Mouse (Mus musculus) heart, adult 8-10 months (tissue): ENCODE measurements at regions not wholly inside any gene's neighbourhood (a gene's known extent, or its start where the extent isn't known, plus 50 kb on each side); places are given as distances from the start of the nearest gene placed in this dataset.

Experiments
- DNase-seq: peaks from one replicate; pipeline ENCODE4 v3.0.0; 2022; ENCODE audit warnings: low spot score

DNA sequence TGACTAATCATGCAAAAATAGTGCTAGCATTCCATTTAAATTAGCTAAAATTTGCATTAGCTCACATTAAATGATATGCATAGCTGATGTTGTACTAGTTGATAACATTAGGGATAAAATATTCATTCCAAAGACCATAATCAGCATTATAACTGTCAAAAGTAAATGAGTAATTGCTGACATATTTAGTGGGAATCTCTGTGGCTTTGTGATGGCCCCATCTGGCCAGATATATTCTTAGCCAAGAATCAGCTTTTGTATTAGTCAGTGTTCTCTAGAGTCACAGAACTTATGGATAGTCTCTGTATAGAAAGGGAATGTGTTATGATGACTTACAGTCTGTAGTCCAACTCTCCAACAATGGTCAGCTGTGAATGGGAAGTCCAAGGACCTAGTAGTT lies 171.2 kb downstream of the Gria2 start:
- no peak for DNase-seq

DNA sequence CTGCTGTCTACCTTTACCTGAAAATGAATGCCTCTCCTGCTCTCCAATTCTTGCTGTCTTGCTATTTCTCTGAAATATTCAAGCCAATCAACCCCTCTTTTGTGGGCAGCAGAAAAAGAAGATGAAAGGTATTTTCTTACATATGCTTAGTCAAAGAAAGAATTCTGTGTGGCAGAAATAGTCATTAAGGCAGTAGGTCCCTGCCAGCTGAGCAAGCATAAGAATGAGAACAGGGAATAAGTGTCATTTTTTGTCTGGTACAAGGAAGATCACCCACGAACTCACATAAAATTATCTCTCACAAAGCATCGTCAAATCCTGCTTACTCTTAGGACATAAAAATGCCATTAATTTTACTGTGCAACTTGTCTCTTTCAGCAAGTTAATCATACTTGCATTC lies 192.2 kb downstream of the Gria2 start:
- no peak for DNase-seq

DNA sequence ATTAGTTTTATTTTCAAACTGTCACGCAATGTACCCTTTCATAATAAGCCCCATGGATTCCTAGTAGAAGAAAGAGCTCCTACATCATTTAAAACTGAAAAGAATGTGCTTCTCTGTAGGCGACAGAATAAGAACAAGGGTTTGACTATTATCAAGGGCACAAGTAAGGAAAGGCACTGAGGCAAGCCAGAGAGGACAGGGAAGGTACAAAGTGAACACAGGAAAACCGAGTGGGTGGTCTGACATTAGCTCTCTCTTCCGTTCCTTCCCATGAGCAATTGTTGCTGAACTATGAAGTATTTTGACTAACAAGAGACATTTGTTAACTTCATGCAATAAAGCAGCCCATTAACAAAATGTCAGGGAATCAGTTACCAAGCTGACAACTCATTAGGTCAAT lies 194.2 kb downstream of the Gria2 start:
- no peak for DNase-seq

DNA sequence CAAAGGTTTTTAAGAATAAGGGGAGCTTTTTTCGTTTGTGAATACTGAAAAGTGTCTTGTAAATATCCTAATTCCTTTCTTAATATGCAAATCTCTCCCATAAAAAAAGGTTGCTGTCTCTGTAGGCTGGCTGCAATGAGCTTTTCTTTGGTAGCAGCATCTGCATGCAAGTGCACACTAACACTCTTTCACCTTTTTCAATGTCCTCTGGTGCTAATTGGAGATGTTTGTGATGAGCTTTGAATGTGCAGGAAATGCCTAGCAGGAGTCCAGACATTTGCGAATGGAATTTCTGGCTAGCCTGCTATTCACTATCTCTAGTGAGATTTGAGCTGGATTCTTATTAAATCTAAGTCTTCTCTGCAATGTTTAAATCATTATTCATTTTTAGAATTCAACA lies 194.8 kb downstream of the Gria2 start:
- no peak for DNase-seq

DNA sequence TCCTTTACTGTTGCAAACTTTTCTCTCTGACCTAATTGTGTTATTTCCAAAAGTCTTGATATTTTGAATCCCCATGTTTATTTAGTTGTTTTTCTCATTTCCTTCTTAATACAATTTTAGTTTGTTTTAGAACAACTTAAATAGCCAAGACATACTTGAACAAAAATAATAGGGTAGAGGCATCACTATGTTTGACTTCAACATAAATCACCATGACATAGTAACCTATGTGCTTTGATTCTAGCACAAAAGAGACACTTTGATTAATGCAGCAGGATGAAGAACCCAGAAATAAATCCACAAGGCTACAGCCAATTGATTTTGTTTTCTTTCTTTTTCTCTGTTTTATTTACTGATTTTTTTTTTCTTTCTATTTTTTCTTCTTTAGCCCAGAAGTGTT lies 205.1 kb downstream of the Gria2 start:
- DNase-seq, result no peak

DNA sequence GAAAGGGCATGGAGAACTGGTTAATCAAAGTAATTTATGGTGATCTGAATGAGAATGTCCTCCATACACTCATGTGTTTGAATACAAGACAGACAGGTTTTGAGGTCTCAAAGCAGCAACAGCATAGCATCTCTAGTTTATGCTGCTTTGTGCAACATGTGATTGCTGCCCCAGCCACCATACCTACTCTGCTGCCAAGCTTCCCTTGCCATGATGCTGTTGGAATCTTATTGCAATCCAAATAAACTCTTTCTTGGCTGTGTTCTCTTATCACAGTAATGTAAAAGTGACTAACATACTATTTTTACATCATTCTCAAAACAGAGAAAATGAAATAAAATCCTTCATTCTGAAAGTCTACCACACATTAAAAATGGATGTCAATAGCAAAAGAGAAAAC lies 235.1 kb downstream of the Gria2 start:
- no peak for DNase-seq

DNA sequence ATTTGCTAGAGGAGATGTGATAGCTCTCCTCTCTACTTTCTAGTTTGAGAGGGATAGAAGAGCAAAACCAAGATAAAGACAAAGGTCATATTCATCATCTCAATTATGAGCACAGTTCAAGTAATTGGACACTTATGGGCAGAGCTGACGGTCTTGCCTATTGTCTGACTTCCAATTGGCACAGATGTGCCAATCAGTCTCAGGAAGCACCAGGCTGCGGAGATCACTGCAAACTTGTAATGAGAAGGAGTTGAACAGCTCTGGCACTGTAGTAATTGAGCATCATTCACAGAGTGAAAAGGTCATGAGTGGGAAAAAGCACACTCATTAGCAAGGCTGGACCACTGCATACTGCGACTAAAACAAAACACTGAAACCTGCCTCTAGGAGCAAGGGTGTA lies 236.4 kb downstream of the Gria2 start:
- DNase-seq, result no peak

DNA sequence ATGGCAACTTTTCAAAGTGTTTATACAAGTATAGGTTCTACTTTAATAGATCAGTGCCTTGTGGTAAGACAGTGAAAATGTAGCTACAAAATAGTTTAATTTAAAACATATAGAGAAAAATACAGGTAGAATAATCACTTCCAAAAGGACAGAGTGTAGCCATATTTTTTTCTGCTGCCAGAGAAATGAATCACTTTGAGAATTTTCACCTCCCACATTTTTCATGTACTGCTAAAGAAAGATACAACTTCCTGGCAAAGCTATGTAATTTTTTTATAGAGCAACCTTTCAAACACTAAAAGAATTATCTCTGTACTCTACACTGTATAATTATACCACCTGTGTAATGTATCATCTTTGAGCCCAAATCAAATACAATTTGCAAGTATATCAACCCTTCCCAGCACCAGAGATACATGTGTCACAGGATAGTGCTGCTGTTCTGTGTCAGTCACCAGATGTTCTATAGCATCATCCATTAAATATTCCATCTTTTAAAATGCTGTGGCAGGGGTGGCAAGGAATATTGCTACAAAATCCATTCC lies 256.4 kb downstream of the Gria2 start:
- DNase-seq, result no peak

DNA sequence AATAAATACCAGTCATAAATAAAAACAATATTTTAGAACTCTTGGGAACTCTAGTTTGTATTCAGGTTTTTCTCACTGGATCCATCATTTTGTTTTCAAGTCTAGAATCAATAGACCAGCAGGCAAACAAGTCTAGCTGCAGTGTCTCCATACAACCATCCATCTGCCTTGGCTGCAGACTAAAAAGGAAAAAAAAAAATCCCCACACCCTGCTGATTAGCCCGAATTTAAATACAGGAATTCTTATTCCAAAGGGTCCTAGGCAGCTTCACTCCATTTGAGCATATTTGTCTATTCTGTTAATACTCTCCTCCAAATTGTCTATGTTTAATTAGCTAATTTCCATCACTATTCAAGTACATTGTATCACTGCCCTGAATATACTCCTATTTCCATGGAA lies 258.9 kb downstream of the Gria2 start:
- DNase-seq, result no peak

DNA sequence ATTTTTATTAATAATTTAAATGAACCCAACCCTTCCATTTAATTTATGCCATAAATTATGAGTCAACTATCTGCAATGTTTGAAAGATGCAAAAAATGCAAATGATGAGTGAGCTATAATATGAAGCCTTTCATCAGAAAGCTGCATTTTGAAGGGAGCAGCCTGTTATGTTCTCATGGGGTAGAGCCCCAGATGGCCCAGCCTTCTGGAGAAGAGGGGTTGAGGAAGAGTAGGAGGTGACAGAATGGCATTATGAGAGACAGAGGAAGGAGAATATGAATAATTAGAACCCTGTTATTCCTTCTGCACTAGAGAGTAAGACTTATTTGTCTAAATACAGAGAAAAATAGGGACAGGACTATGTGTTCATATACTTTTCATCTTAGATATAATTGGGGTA lies 261.3 kb downstream of the Gria2 start:
- no peak for DNase-seq

DNA sequence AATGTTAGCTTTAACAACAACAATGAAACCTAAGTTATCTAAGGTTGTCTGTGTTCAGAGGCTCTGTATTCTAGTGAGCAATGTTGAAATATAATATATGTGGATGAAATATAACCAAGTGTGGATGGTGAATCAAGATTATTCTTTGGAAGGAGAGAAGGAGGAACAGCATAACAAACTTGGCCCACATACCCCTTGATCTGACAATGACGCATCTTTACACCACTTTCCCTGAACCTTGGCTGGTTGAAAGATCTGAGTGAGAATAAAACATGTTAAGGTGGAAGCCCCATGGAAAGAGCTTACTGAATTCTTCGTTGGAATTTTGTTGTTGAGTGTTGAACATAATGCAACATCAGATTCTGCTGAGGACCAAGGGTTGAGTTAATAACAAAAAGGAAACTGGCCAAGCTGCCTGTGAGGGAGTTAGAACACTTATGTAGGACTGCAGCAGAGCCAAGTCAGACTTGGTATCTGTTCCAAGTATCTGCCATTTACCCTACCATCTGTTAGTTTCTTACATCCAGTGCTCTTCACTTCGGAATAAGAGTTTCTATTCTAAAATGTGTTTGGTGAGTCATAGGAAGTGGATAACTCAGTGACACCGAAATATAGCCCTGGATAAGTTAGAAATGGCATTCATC lies 268.8 kb downstream of the Gria2 start:
- DNase-seq, result no peak

DNA sequence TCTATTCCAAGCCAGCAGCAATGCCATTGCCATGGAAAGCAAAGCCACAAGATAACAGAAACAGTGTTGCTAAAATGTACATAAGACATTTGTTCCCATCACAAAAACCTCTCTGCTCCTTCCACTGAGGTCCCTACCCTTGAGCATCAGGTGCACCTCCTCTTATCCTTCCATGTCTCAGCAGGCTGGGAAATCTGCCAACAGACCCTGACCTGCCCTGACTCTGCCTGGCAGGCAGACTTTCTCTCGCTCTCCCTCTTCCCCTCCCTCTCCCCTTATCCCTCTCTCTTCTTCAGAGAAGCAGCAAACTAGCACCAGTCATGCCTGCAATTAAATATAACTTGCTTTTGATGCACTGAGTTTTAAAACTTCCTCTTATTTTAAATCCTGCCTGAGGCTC lies 288.6 kb downstream of the Gria2 start:
- no peak for DNase-seq

DNA sequence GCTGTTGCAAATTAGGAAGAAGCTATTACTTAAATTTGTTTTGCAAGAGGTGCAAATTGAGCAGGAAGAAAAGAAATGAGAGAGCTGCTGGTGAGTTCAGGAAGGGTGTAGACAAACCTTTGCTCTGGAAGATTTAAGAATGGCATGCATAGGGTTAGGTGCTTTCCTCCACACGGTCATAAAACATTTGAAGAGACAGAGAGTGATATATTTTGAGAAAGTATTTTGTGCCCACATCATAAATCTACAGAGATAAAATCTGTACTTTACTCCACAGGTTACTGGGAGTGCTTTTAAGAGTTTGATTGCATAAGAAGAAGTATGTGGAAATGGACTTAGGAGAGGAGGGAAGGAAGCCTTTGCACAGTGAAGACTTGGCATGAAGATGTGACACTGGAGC lies 293.4 kb downstream of the Gria2 start:
- no peak for DNase-seq

DNA sequence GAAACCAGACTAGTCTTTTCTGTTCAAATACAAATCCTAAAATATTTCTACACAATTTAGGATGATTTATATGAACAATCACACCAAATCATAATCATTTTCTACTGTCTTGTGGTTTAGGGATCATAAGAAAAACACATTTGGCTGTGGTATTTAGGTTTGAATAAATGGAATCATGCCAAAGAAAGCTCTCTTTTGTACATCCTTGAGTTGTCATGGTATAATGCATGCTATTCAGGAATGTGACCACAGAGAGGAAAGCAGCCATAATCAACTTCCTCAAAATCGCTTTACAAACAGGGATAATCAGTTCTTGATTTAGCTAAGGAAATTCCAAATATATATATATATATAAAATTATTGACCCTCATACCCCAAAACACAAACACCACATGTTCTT lies 295.9 kb downstream of the Gria2 start:
- DNase-seq, result no peak

DNA sequence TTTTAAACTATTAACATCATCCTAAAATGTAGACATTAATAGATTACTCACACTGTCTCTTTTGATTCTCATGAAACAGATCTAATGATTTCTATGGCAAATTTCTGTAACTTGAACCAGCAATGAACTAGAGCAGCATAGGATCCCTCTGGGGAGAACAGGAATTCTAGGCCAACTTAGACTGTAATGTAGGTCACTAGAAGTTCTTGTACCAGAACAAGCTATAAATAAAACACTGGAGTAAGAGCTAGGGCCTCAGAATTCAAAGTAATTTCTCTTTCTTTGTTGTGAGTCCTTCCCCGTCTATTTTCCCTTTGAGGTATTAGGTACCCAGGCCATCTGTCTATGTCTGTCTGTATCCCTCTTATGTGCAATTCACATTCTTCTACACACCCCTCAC lies 301.5 kb downstream of the Gria2 start:
- DNase-seq, result peak; percentile 31

DNA sequence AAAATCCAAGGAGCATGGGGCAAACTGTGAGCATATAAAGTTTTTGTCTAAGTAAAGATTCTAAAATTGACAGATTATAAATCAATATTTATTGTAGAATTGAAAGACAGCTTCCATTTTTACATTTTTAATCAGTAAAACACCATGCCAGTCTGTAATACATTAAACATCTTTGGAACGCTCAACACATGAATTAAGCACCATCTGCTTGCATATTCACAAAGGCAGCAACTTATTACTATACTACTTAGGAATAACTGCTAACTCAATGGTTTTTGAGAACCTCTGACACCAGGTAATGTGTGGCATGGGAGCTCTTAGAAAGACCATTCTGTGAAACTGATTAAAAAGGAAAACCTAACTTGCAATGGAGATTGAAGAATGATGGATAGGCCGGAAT lies 306.1 kb downstream of the Gria2 start:
- no peak for DNase-seq

DNA sequence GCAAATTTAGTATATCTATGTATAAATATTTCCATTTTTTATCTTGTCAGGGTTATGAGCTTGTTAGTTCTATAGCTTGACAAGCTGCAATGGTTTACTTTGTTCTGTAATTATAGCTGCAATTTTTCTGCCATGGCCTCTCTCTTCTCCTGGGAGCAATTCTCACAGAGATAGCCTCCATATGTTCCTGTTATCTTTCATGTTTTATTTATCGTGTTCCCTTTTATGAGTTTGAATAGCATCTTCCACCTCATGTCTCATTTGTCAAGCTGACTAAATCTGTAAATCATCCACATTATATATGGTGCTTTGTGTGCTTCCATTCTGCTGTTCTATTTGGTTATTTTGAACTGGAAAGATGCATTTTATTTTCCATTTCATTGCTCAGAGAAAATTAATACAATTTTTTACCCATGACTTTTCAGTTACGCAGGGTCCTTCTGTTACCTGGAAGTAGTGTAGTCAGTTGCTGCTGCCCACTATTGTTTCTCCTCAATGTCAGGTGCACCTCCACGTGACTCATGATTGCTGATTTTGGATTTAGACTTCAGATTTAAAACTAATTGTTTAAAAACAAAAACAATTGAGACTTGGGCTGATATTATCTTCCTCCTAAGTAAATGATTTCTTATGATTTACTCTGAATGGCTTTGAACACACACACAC lies 318.3 kb downstream of the Gria2 start:
- no peak for DNase-seq

DNA sequence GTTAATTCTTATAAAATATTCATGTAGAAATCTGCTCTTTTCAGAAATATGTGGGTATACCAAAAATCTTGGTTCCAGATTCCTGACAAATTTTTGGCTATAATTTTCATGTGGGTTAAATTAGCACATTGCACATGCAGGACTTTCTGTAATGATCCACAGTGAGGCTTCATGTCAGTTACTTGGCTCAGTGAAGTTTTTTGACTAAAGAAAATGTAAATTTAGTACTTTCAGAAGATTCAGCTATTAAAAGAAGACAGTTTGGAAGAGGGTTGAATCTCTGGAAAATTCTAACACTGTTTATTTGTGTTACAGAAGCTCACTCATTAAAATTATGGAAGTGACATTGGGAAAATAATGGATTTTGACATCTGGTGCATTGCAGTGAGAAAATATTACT lies 324.0 kb downstream of the Gria2 start:
- no peak for DNase-seq

DNA sequence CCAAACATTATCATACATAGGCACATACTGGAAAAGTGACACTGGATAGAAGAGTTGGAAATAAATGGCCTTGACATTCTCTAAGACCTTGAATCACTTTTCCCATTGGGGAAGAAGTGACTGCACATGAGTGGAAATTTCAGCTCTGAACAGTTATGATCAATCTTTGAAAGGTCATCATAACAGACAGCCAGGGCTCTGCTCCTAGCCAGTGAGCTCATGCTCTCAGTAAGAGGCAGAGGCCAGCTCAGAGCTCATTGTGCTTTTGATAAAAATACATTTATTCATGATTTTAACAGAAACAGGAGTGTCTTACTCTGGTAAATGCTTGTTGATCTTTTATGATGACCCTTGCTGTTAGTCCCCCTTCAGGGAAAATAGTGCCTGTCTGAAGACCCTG lies 328.9 kb downstream of the Gria2 start:
- DNase-seq, result no peak
